Mouse (Mus musculus): ENCODE data around the gene Aars2. TPM values are rescaled to one million over a fixed set of nuclear protein-coding genes. Genes with fewer than 3 reads are reported as not detected.

Gene Aars2
- 27.6 and 29.9 TPM in 2 replicates for polyA plus RNA-seq (2012; rRNA removed)

DNA sequence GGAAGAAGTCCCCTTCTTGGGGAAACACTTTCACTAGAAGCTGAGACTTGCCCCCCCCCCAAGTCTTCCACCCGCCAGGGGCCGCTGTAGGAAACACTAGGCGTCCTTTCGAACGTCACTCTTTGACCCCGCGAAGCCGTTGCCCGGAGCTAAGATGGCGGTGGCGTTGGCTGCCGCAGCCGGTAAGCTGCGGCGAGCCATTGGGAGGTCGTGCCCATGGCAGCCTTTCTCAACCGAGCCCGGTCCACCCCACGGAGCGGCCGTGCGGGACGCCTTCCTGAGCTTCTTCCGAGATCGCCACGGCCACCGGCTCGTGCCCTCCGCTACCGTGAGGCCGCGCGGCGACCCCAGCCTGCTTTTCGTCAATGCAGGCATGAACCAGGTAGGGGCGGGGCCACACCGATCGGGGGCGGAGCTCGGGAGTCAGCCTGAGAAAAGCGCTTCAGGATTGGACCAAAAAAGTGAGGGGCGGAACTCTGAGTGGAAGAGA lies at the start of gene Aars2:
Aars2 (plus strand) TSS at position 142 of the 490 bp plus-strand sequence.
- DNase-seq (ENCODE audit: extremely low spot score in 1 of 2, low spot score in 1 of 2): peak; percentile 77 to 93

DNA sequence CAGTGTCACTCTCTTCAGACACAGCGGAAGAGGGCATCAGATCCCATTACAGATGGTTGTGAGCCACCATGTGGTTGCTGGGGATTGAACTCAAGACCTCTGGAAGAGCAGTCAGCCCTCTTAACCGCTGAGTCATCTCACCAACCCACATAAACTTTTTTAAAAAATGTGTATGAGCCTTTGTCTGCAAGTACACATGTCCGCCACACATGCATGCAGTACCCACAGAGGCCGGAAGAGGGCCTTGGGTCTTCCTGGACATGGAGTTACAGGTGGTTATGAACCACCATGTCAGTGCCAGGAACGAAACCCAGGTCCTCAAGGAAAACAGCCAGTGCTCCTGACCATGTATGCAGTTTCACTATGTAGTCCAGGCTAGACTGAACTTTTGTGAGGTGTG lies 49.2 kb upstream of the Aars2 start:
- no peak for DNase-seq (ENCODE audit: extremely low spot score in 1 of 2, low spot score in 1 of 2)

DNA sequence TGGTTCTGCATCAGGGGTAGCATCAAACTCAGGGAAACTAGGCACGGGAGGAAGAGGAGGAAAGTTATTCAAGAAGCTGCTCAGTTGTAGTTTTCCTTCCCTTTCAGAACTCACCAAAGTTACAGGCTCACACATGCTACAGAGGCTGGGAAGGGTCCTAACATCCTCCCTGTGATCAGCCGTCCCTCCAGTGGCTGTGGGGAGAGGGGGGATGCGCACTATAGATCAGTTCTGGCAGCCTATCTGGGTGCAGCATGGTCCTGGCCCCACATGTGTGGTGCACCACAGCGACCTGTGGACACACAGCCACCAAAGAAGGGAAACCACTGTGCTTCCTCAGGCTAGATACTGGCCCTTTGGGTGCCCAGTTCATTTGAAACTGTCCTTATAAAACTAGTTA lies 48.1 kb upstream of the Aars2 start:
- DNase-seq (ENCODE audit: extremely low spot score in 1 of 2, low spot score in 1 of 2): no peak

DNA sequence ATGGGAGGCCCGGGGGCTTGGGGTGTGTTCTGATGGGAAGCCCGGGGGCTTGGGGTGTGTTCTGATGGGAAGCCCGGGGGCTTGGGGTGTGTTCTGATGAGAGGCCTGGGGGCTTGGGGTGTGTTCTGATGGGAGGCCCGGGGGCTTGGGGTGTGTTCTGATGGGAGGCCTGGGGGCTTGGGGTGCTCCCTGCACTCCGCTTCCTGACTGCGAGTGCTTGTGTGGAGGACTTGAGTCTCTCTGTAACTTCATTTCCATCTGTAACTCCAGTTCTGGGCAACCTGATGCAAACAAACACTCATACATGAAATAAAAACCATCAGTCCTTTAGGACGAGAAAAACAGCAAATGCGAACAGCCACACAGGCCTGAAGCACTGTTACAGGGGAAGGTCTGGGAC lies 47.6 kb upstream of the Aars2 start:
- no peak for DNase-seq (ENCODE audit: extremely low spot score in 1 of 2, low spot score in 1 of 2)

DNA sequence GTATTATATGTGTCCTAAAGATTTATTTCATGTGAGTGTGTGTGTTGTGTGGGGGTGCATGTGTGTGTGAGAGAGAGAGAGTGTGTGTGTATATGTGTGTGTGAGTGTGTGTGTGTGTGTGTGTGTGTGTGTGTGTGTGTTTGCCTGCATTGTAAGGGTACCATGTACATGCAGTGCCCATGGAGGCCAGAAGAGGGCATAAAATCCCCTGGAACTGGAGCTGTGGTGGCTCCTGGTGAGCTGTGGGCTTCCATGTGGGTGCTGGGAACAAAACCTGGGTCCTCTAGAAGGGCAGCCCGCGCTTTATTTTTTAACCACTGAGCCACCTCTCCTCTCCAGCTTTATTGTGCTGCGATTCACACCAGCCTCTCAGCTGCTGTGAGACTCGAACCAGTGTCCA lies 44.1 kb upstream of the Aars2 start:
- no peak for DNase-seq (ENCODE audit: extremely low spot score in 1 of 2, low spot score in 1 of 2)

DNA sequence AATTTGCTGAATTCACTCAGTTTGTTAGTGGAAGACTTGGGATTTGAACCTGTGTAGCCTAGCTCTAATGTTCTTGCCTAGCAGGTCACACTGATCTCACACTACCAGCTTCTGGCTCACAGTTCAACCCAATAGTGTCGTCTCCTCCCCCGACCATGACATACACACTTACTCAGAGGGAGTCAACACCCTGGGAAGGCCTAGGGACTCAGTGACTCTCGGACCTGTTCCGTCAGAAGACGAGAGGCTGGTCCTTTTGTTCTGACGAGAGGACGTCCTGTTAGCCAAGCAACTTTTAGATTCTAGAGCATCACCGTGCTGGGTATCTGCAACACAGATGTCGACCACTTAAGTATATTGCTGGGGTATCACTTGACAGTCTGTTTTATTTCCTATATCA lies 42.4 kb upstream of the Aars2 start:
- no peak for DNase-seq (ENCODE audit: extremely low spot score in 1 of 2, low spot score in 1 of 2)

DNA sequence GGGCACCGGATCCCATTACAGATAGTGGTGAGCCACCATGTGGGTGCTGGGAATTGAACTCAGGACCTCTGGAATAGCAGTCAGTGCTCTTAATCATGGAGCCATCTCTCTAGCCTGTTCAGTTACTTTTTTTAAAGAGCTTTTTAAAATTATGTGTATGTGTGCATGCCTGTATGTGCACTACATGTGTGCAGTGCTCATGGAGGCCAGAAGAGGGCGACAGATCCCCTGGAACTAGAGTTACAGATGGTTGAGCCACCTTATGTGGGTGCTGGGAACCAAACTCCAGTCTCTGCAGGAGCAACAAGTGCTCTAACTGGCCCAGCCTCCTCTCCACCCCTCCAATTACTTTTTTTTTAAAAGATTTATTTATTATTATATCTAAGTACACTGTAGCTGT lies 39.9 kb upstream of the Aars2 start:
- no peak for DNase-seq (ENCODE audit: extremely low spot score in 1 of 2, low spot score in 1 of 2)

DNA sequence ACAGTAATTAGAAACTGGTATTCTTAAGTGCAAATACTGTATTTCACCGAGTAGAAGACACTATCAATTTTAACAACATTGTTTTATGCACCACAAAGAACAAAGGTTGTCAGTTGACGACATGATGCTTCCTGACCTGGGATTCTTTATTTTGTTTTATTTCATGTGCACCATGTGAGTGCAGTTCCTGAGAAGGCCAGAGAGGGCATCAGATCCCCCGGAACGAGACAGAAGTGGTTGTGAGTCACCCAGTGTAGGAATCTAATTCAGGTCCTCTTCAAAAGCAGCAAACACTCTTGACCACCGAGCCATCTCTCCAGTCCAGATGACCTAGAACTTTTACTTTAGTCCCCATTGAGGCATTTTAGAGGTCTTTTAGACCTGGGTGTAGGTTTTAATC lies 38.3 kb upstream of the Aars2 start:
- no peak for DNase-seq (ENCODE audit: extremely low spot score in 1 of 2, low spot score in 1 of 2)

DNA sequence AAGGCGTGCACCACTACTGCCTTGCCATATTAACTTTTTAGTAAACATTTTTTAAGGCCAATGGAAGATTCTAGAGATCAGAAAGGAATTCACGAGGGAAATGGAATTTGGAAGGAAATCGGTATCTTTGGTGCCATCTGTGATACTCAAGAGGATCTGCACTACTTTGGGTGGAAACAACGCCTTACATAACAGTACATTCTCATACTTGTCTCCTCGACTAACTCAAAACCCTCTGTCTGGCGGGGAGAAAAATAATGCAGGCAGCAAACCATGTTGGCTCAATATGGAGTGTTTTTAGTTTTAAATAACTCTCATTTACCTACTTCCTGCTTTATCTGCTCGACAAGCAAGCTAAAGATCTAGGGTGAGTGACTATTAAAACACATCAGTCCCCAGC lies 35.9 kb upstream of the Aars2 start:
- peak in 1 of 2 experiments; percentile 50 for DNase-seq (ENCODE audit: extremely low spot score in 1 of 2, low spot score in 1 of 2)

DNA sequence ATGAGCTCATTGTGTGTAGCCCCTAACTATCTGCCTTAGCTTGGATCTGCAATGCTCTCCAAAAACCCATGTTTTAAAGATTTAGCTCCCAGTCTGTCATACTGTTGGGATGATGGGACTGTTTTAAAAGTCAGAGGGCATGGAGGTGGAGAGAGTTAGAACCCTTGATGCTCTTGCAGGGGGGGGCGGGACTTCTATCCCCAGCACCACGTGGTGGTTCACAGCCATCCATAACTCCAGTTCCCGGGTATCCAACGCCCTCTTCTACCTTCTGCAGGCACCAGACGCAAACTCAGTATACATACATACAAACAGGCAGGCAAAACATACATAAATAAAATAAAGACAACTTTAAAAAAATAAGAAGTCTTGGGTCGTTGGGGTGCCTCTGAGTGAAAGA lies 33.0 kb upstream of the Aars2 start:
- no peak for DNase-seq (ENCODE audit: extremely low spot score in 1 of 2, low spot score in 1 of 2)

DNA sequence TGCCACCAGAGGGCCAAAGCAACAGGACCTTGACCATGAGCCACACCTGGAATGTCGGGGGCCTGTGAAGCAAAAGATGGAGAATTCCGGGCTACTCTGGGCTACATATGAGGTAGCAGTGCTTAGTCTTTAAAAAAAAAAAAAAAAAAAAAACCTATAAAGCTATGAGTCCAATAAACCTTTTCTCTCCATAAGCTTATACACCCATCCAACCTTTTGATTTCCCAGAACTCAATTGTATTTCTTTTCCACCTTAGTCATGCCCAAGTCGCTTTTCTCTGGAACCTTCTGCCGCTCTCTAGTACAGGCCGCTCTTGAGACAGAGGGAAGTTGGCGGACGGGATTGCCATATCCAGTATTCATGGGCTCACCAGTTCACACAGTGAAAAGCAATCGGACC lies 32.5 kb upstream of the Aars2 start:
- no peak for DNase-seq (ENCODE audit: extremely low spot score in 1 of 2, low spot score in 1 of 2)

DNA sequence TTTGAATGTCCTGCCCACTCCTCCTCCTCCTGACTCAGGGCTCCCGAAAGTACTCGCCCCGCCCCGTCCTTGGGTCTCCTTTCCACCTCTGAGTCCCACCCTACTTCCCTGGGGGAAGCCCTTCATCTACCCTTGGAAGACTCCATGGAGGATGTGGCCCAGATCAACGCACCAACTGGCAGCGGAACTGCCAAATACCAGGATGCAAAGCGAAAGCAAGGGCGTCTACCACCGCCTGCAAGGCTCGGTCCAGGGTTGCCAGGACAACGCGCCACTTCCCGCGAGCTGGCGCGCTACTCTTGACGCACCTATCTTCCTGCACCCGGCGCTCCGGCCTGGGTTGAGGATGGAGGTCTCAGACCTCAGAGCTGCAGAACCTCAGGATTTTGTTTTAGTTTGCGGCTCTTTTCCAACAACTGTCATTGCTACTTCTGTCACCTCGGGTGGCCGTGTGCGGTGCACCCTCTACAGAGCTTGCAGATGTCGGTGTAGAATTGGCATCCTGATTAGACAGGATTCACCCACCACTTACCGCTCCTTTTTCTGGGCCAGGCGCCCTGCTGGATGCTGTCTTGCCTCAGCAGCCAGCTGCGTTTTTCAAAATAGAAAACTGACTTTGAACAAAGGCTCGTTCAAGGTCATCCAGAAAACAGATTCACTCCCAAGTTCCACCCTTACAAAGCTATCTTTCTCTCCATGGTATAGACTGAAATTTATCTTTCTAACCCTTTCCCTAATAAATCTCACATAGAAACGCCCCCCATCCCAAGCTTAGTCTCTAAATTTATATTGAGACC lies 31.8 kb upstream of the Aars2 start, which contains the start of gene Spats1:
Spats1 (minus strand) TSS at position 747 of the 797 bp plus-strand sequence.
- peak; percentile 86 to 88 for DNase-seq (ENCODE audit: extremely low spot score in 1 of 2, low spot score in 1 of 2)

DNA sequence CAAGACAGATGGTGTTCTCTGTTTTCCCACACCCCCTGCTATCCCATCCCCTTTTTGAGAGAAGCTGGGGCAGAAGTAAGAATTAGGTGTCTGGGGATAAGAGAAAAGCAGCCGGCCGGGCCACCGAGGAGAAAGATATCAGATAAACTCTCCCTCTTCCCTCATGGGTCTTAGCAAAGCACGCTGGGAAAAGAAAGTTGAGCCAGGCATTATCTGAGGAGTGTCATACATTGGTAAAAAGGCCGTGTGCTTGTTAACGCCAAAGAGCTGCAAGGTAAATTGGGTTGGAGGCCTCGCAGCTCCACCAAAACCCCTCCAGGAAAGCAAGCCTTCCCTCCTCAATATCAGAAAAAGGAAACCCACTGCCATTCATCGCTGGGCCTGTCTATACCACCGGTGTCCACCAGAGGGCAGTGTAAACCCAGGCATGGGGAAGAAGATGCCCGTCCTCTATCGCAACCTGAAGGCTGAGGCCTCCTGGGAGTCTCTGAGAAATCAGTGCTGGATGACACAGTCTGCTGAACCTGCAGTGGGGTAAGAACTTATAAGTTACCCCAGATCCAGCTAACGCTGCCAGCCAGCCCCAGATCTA lies 28.3 kb upstream of the Aars2 start:
- peak; percentile 44 to 93 for DNase-seq (ENCODE audit: extremely low spot score in 1 of 2, low spot score in 1 of 2)

DNA sequence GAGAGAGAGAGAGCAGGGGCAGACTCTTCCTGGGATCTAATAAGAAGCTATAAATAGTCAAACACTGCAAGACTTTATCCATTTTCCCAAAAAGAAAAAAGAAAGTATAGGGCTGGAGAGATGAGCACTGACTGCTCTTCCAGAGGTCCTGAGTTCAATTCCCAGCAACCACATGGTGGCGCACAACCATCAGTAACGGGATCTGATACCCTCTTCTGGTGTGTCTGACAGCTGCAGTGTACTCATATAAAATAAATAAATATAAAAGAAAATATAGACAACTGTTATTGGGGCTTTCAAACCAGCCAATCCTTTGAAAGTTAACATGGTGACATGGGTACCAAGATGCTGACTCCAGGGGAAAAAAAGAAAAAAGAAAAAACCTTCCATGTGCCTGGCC lies 26.2 kb upstream of the Aars2 start:
- no peak for DNase-seq (ENCODE audit: extremely low spot score in 1 of 2, low spot score in 1 of 2)

DNA sequence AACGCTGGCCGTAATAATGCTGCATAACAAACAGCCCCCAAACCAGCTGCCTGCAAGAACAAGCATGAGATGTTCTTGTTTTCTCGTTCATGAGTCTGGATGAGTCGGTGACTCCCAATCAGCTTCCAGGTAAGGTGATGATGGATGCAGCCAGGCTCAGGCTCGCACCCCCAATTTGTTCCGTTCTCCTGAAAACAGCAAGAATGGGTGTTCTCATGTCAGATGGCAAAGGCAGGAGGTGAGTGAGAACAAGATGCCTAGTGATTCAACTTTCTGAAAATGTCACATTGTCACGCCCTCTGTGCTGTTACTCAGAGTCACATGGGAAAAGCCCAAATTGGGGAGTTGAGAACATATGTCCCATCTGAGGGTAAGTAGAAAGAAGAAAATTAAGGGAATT lies 21.1 kb upstream of the Aars2 start:
- peak in 1 of 2 experiments; percentile 35 for DNase-seq (ENCODE audit: extremely low spot score in 1 of 2, low spot score in 1 of 2)

DNA sequence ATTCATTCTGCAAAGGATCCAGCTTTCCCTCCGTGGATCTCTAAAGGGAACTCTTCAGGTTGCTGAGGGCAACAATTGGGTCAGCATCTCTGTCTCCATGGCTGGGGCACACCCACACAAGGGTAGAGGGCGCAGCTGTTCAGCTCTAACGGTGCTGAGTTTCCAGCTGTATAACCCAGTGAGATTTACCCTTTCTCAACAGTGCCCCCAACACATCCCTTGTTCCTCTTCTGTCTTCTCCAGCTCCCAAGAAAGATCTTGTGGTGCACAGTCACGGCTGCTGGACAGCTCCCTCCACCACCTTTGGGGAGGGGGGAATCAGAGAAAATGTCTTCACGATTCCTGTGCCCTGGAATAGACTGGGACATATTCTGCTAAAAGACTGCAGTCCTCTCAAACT lies 19.4 kb upstream of the Aars2 start:
- no peak for DNase-seq (ENCODE audit: extremely low spot score in 1 of 2, low spot score in 1 of 2)

DNA sequence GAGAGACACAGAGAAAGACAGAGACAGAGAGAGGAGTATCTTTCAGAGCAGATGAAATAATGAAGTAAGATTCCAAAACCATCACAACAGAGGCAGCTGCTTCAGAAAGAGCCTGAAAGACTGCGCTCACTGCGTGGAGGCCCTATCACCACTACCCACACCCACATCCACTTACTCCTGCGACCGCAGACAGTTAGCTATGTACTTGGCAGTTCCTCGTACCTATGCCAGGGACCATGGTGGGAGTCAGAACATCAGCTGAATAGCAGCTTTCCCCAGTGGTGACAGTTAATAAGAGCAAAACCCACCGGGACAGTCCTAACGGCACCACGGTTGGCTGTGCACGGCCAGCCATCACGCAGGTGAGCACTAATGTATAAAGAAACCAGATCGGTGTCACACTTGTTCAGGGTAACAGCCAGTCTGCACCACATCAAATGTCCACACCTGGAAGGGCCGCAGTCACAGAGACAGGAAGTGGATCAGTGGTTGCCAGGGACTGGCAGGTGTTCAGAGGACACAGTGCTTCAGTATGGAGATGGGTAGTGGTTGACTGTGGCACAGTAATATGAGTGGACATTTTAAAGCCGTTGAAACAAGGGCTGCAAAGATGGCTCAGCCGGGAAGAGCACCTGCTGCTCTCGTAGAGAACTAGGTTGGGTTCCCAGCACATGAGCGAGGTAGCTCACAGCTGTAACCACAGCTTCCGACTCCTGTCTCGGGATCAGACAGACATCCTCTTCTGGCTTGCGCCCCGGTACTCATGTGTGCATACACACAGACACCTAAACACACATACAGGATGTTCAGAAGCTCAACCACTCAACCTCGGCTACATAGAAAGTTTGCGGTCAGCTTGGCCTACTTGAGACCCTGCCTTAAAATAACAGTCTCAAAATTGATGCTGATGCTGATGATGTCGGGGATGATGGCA lies 18.1 kb upstream of the Aars2 start:
- no peak for DNase-seq (ENCODE audit: extremely low spot score in 1 of 2, low spot score in 1 of 2)

DNA sequence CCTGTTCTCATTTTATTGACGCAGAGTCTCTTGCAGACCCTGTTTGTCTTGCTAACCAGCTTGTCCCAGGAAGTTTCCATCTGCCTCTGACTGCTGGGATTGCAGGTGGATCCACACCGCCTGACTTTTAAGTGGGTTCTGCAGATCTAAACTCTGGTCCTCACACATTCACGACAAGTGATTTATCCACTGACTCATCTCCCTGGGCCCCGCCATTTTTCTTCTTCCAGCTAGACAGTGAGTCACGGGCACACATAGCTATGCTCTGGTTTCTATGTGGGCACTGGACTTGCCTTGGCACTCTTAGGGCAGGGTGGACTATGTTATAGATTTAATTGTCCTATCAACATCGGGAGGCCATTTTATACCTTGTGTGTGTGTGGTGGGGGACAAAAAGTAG lies 16.9 kb upstream of the Aars2 start:
- no peak for DNase-seq (ENCODE audit: extremely low spot score in 1 of 2, low spot score in 1 of 2)

DNA sequence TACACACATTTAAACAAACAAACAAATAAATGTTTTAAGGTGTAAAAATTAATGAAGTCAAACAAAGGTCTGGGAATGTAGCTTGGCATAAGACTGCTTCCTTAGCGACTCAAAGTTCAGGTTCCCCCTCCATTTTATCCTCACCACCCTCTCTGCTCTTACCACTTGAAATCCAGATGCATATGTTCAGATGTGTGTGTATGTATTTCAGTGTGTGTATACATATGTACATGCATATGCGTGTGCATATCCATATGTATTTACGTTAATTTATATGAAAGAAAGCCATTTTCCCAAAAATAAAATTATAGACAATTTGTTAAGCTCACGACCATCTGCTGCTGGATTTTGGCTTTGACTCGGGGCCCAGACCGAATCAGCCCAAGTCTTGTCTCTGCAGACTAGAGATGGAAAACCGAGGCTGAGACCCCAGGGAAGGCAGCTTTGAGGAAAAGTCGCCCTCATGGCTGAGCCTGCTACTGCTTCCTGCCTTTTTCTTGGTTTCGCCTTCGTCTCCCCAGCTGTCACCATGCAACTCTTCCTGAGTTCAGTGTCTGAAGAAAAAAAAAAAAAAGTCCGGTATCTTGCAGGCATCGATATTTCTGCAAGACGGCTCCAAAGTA lies 16.0 kb upstream of the Aars2 start:
- DNase-seq (ENCODE audit: extremely low spot score in 1 of 2, low spot score in 1 of 2): no peak

DNA sequence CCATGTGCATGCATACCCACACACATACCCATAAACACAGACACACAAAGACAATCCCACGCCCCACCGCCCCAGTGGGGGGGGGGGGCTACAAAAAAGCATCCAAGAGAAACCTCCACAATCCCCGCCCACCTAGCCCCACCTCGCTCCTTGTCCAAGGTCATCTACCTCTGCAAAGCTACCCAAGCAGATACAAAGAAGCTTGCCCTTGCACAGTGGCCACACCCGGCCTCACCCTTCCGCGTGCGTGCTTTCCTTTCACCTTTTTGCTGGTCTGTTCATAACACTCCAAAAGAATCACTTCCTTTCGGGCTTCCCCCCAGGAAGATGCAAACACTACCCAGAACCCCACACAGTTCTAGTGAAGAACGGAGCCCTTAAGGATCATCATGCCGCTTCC lies 11.2 kb upstream of the Aars2 start:
- DNase-seq (ENCODE audit: extremely low spot score in 1 of 2, low spot score in 1 of 2): no peak

DNA sequence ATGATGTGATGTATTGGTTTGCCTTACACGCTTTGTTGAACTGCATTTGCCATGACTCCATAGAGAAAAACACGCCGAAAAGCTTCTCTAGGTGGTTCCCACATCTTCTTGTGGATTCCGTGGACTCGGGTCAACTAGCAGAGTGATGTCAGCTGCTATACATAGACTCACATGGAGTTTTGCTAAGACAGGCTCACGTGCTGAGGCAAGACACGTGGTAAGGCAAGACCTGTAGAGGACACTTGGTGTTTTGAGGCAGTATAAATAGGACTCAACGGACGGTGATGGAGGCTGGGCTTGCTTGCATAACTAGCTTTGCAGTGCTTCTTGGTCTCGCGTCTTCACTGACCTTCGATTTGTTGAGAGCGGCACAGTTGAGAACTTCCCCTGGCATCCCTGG lies 8.2 kb upstream of the Aars2 start:
- DNase-seq (ENCODE audit: extremely low spot score in 1 of 2, low spot score in 1 of 2): no peak
